Mouse (Mus musculus) hindbrain, embryonic 11.5 days (tissue): Measurements from ENCODE around the gene Slc38a3. TPM values are rescaled to one million over a fixed set of nuclear protein-coding genes. Genes with fewer than 3 reads are reported as not detected.

Source experiments
- ATAC-seq: fragments of 200-750 bp; cut with Nextera tagmentation; 2 replicates; pipeline ENCODE4 v1.8.0; 2017; ENCODE audit warnings: mild to moderate bottlenecking, moderate TSS enrichment, moderate library complexity; ENCODE audit not compliant: low FRiP score
- DNase-seq: peaks from one replicate; pipeline ENCODE4 v3.0.0-alpha.2; 2015; ENCODE audit warnings: low spot score
- H3K27ac ChIP-seq: fragments of 300-500 bp; sonication (generic); 2 replicates; pipeline ENCODE4 v1.5.1; 2014; ENCODE audit warnings: mild to moderate bottlenecking, low read depth, low read length
- H3K27me3 ChIP-seq: fragments of 300-500 bp; sonication (generic); 2 replicates; pipeline ENCODE4 v1.6.1; 2014; ENCODE audit warnings: mild to moderate bottlenecking, low read length, moderate library complexity, mixed read lengths; ENCODE audit not compliant: control insufficient read depth, insufficient read depth
- H3K36me3 ChIP-seq: fragments of 300-500 bp; sonication (generic); 2 replicates; pipeline ENCODE4 v1.6.1; 2014; ENCODE audit warnings: mild to moderate bottlenecking, low read length, moderate library complexity, mixed read lengths; ENCODE audit not compliant: control insufficient read depth, insufficient read depth
- H3K4me1 ChIP-seq: fragments of 300-500 bp; sonication (generic); replicated peaks from 2 replicates; pipeline ENCODE4 v1.6.1; 2014; ENCODE audit warnings: low read length, mixed read lengths; ENCODE audit not compliant: control insufficient read depth, insufficient read depth
- H3K4me2 ChIP-seq: fragments of 300-500 bp; sonication (generic); replicated peaks from 2 replicates; pipeline ENCODE4 v1.6.1; 2014; ENCODE audit warnings: mild to moderate bottlenecking, low read depth, low read length
- H3K4me3 ChIP-seq: fragments of 300-500 bp; sonication (generic); 2 replicates; pipeline ENCODE4 v1.5.1; 2014; ENCODE audit warnings: low read depth, low read length
- H3K9ac ChIP-seq: fragments of 300-500 bp; sonication (generic); 2 replicates; pipeline ENCODE4 v1.6.1; 2014; ENCODE audit warnings: low read depth, low read length
- H3K9me3 ChIP-seq: fragments of 300-500 bp; sonication (generic); 2 replicates; pipeline ENCODE4 v1.6.1; 2016; ENCODE audit warnings: low read length; ENCODE audit not compliant: control insufficient read depth
- WGBS: fragments of 180-500 bp; shearing (Covaris S2); extraction: QIAGEN DNeasy Blood & Tissue Kit; methylation state at CpG from one replicate; pipeline ENCODE4 v1.1.7; 2014; 5-methylcytosine and 5-hydroxymethylcytosine counted together
- polyA plus RNA-seq: library from polyadenylated mRNA; unstranded; fragments of >200 nt; fragmentation: Nextera tagmentation; extraction: Ambion mirVana; gene quantifications from 2 replicates; pipeline ENCODE4 v1.2.1, GENCODE M21; 2014

Slc38a3 gene
- 8.0 and 9.8 TPM in 2 replicates for polyA plus RNA-seq

- Histone ChIP-seq H3K36me3 (no peaks in the 10 kb centered on the region), H3K9me3 (no peaks in the 10 kb centered on the region), H3K27me3 (peaks cover 20% of the 10 kb centered on the region), H3K4me1 (peaks cover 14% of the 10 kb centered on the region), H3K9ac (no peak within 1 kb of the TSS), H3K4me2 (no peak within 1 kb of the TSS), H3K27ac (no peak within 1 kb of the TSS), H3K4me3 (no peak within 1 kb of the TSS)
- DNase-seq = no peak
- ATAC-seq = no peak
- WGBS = 88% methylated on average over 9 of the region's 9 CpGs
These were observed at the start of gene Slc38a3 for GRCm38 (mm10) chr9:107669480-107669945. TSS of gene Slc38a3 (minus strand) at chr9:107669530.

- H3K4me3 ChIP-seq = no peak overlapping the region
- DNase-seq (no peak), ATAC-seq (no peak)
- H3K4me1 ChIP-seq = 0 out of 2 replicates have a peak, but pooled peaks cover 6% of the 10 kb centered on the region
- WGBS = 52% methylated on average over 6 of the region's 6 CpGs
- no peaks in the 10 kb centered on the region for H3K36me3 ChIP-seq
- no peak overlapping the region for H3K27ac ChIP-seq
- no peaks in the 10 kb centered on the region for H3K9me3 ChIP-seq
- H3K9ac ChIP-seq = no peak overlapping the region
- 0 out of 2 replicates have a peak, but pooled peaks cover 2% of the 10 kb centered on the region for H3K27me3 ChIP-seq
- H3K4me2 ChIP-seq = no peak overlapping the region
These were observed 47.6 kb upstream of the Slc38a3 start for GRCm38 (mm10) chr9:107716951-107717350.

GRCm38 (mm10) chr9:107715632-107716031 is 46.3 kb upstream of the Slc38a3 start:
- H3K4me1 ChIP-seq = 0 out of 2 replicates have a peak, but pooled peaks cover 6% of the 10 kb centered on the region
- WGBS = 87% methylated on average over 2 of the region's 2 CpGs
- peak; percentile 0 for DNase-seq

GRCm38 (mm10) chr9:107714221-107714952 is 45.1 kb upstream of the Slc38a3 start:
- H3K27me3 ChIP-seq = peaks cover 7% of the 10 kb centered on the region; the same call in 1 of the 2 replicates
- H3K9ac ChIP-seq = peak overlapping the region; percentile 23; the same call in 1 of the 2 replicates
- peak overlapping the region; percentile 36; the same call in 1 of the 2 replicates for H3K27ac ChIP-seq
- H3K4me2 ChIP-seq = no peak overlapping the region
- WGBS = 20% methylated on average over 12 of the region's 12 CpGs
- H3K4me3 ChIP-seq = no peak overlapping the region
- H3K4me1 ChIP-seq = peaks cover 13% of the 10 kb centered on the region
- peak; percentile 39 for DNase-seq
- no peaks in the 10 kb centered on the region for H3K36me3 ChIP-seq
- 0 out of 2 replicates have a peak, but pooled peaks have one; percentile 21 for ATAC-seq
- no peaks in the 10 kb centered on the region for H3K9me3 ChIP-seq

More at GRCm38 (mm10) chr9:107715632-107716031, 46.3 kb upstream of the Slc38a3 start:
- Histone ChIP-seq H3K9me3 (no peaks in the 10 kb centered on the region), H3K4me2 (no peak overlapping the region), H3K9ac (no peak overlapping the region), H3K4me3 (no peak overlapping the region), H3K27me3 (peaks cover 3% of the 10 kb centered on the region; the same call in 1 of the 2 replicates), H3K27ac (no peak overlapping the region), H3K36me3 (no peaks in the 10 kb centered on the region)
- ATAC-seq = no peak

- H3K36me3 ChIP-seq = no peaks in the 10 kb centered on the region; the same call in 1 of the 2 replicates
- peak within 1 kb of the TSS; percentile 91 for H3K27ac ChIP-seq
- H3K4me2 ChIP-seq = peak within 1 kb of the TSS; percentile 97
- no peaks in the 10 kb centered on the region for H3K9me3 ChIP-seq
- H3K9ac ChIP-seq = peak within 1 kb of the TSS; percentile 88
- WGBS = under 1% methylated on average over 67 of the region's 86 CpGs
- H3K4me3 ChIP-seq = peak within 1 kb of the TSS; percentile 77
- H3K27me3 ChIP-seq = peaks cover 28% of the 10 kb centered on the region
- DNase-seq = peak; percentile 86
- peak; percentile 78 for ATAC-seq
- peaks cover 24% of the 10 kb centered on the region for H3K4me1 ChIP-seq
These were observed 40.6 kb upstream of the Slc38a3 start, which contains the start of gene Sema3f for GRCm38 (mm10) chr9:107709697-107710483. TSS of gene Sema3f (minus strand) at chr9:107710475.

- H3K9ac ChIP-seq = peak overlapping the region; percentile 88
- H3K27ac ChIP-seq = peak overlapping the region; percentile 91
- ATAC-seq (peak; percentile 14; the same call in 1 of the 2 replicates), DNase-seq (no peak)
- peaks cover 23% of the 10 kb centered on the region for H3K4me1 ChIP-seq
- H3K4me3 ChIP-seq = peak overlapping the region; percentile 77
- no peaks in the 10 kb centered on the region for H3K9me3 ChIP-seq
- H3K36me3 ChIP-seq = no peaks in the 10 kb centered on the region; the same call in 1 of the 2 replicates
- peak overlapping the region; percentile 97 for H3K4me2 ChIP-seq
- 1% methylated on average over 53 of the region's 55 CpGs for WGBS
- H3K27me3 ChIP-seq = peaks cover 28% of the 10 kb centered on the region
These were observed 39.9 kb upstream of the Slc38a3 start for GRCm38 (mm10) chr9:107709096-107709696.

- peak; percentile 46 for DNase-seq
These were observed 39.2 kb upstream of the Slc38a3 start for GRCm38 (mm10) chr9:107708439-107709095.

More at GRCm38 (mm10) chr9:107708439-107709095, 39.2 kb upstream of the Slc38a3 start:
- Histone ChIP-seq H3K9ac (peak overlapping the region; percentile 88), H3K36me3 (no peaks in the 10 kb centered on the region; the same call in 1 of the 2 replicates), H3K9me3 (no peaks in the 10 kb centered on the region), H3K4me1 (peaks cover 25% of the 10 kb centered on the region), H3K27ac (peak overlapping the region; percentile 80), H3K4me2 (peak overlapping the region; percentile 97), H3K27me3 (peaks cover 28% of the 10 kb centered on the region), H3K4me3 (peak overlapping the region; percentile 77)
- 2% methylated on average over 21 of the region's 21 CpGs for WGBS
- ATAC-seq = no peak
